Mouse (Mus musculus) liver, embryonic 14.5 days (tissue): ENCODE measurements around the gene Cyth1. TPM values are rescaled to one million over a fixed set of nuclear protein-coding genes. Genes with fewer than 3 reads are reported as not detected.
A peak's percentile ranks its signal among the peaks of the same experiment; 100 is the strongest.

Experiments
- ATAC-seq: fragments of 200-750 bp; cut with Nextera tagmentation; 2 replicates; pipeline ENCODE4 v1.8.0; 2017; ENCODE audit warnings: moderate number of reproducible peaks, mild to moderate bottlenecking, moderate library complexity; ENCODE audit not compliant: insufficient read depth
- DNase-seq, 3 experiments: peaks; one replicate each; pipeline ENCODE4 v3.0.0-alpha.2; 2012 to 2013; ENCODE audit warnings: low read depth in 3 of 3, low spot score in 3 of 3
- H3K27ac ChIP-seq: fragments of 300-500 bp; sonication (generic); 2 replicates; pipeline ENCODE4 v1.5.1; 2014; ENCODE audit warnings: moderate library complexity, mild to moderate bottlenecking, control low read depth, inconsistent platforms
- H3K27me3 ChIP-seq: fragments of 300-500 bp; sonication (generic); 2 replicates; pipeline ENCODE4 v1.6.1; 2014; ENCODE audit warnings: mild to moderate bottlenecking, low read length, moderate library complexity; ENCODE audit not compliant: control insufficient read depth, insufficient read depth
- H3K36me3 ChIP-seq: fragments of 300-500 bp; sonication (generic); replicated peaks from 2 replicates; pipeline ENCODE4 v1.6.1; 2014; ENCODE audit warnings: low read depth; ENCODE audit not compliant: control insufficient read depth, insufficient read depth
- H3K4me1 ChIP-seq, 2 experiments: fragments of 200-500 bp in 1 of 2; fragments of 300-500 bp in 1 of 2; sonication (generic) in 1 of 2; replicated peaks; 2 replicates each; pipeline ENCODE4 v1.6.1; 2012 to 2014; ENCODE audit warnings: antibody characterized with exemption in 1 of 2, inconsistent platforms in 1 of 2, low read length in 1 of 2; ENCODE audit not compliant: control insufficient read depth in 2 of 2, insufficient read depth in 2 of 2
- H3K4me2 ChIP-seq: fragments of 300-500 bp; sonication (generic); 2 replicates; pipeline ENCODE4 v1.6.1; 2014; ENCODE audit warnings: low read depth, mild to moderate bottlenecking, control low read depth, moderate library complexity
- H3K4me3 ChIP-seq, 2 experiments: fragments of 200-500 bp in 1 of 2; fragments of 300-500 bp in 1 of 2; sonication (generic) in 1 of 2; 2 replicates each; pipeline ENCODE4 v1.5.1; 2012 to 2014; ENCODE audit warnings: low read depth in 2 of 2, low read length in 2 of 2, mild to moderate bottlenecking in 2 of 2, control low read depth in 1 of 2, inconsistent platforms in 1 of 2, moderate library complexity in 1 of 2; ENCODE audit not compliant: insufficient read depth in 1 of 2
- H3K9ac ChIP-seq: fragments of 300-500 bp; sonication (generic); replicated peaks from 2 replicates; pipeline ENCODE4 v1.6.1; 2014; ENCODE audit warnings: mild to moderate bottlenecking, control low read depth, moderate library complexity
- H3K9me3 ChIP-seq: fragments of 300-500 bp; sonication (generic); 2 replicates; pipeline ENCODE4 v1.6.1; 2016; ENCODE audit warnings: low read length, mixed read lengths; ENCODE audit not compliant: control insufficient read depth
- CTCF ChIP-seq: IDR thresholded peaks from 2 replicates; pipeline ENCODE4 v1.5.1; 2016; ENCODE audit warnings: antibody characterized with exemption, low read depth, control low read depth
- EP300 ChIP-seq: IDR thresholded peaks from 2 replicates; pipeline ENCODE4 v1.6.1; 2016; ENCODE audit warnings: antibody characterized with exemption, low read depth
- WGBS: fragments of 180-500 bp; shearing (Covaris S2); extraction: QIAGEN DNeasy Blood & Tissue Kit; methylation state at CpG from one replicate; pipeline ENCODE4 v1.1.7; 2014; ENCODE audit not compliant: insufficient replicate concordance; 5-methylcytosine and 5-hydroxymethylcytosine counted together
- polyA plus RNA-seq, 2 experiments: library from polyadenylated mRNA; depleted of rRNA in 1 of 2; stranded (reverse) in 1 of 2; unstranded in 1 of 2; fragments of >200 nt; fragmentation: Nextera tagmentation in 1 of 2; extraction: Ambion mirVana in 1 of 2; gene quantifications; 2 replicates each; pipeline versions ENCODE4 v1.2.1 to v1.2.3; 2012 to 2014

Cyth1 gene
- polyA plus RNA-seq, 2 experiments = 1.9 to 2.7 TPM

- H3K27ac ChIP-seq = no peak overlapping the region
- no peak for DNase-seq
- no peaks in the 10 kb centered on the region; the same call in 1 of the 2 replicates for H3K9me3 ChIP-seq
- H3K9ac ChIP-seq = no peak overlapping the region
- no peak overlapping the region for H3K4me2 ChIP-seq
- H3K4me1 ChIP-seq = peaks cover 0 to 6% of the 10 kb centered on the region in 2 experiments; a peak in 2 of 4 replicates
- 70% methylated on average over 9 of the region's 9 CpGs for WGBS
- H3K36me3 ChIP-seq = no peaks in the 10 kb centered on the region
- TF ChIP-seq EP300 = no peak
- no peak for TF ChIP-seq CTCF
- no peak for ATAC-seq
- H3K27me3 ChIP-seq = no peaks in the 10 kb centered on the region
- H3K4me3 ChIP-seq = no peak overlapping the region
These were observed 98.2 kb downstream of the Cyth1 start for GRCm38 (mm10) chr11:118150115-118150701.

GRCm38 (mm10) chr11:118147877-118148637 is 100.3 kb downstream of the Cyth1 start:
- Histone ChIP-seq H3K9ac (no peak overlapping the region), H3K36me3 (no peaks in the 10 kb centered on the region), H3K4me2 (no peak overlapping the region), H3K9me3 (no peaks in the 10 kb centered on the region; the same call in 1 of the 2 replicates), H3K4me3 (no peak overlapping the region), H3K4me1 (peaks cover 0 to 6% of the 10 kb centered on the region in 2 experiments; a peak in 2 of 4 replicates), H3K27ac (no peak overlapping the region), H3K27me3 (no peaks in the 10 kb centered on the region)
- DNase-seq = no peak
- 56% methylated on average over 9 of the region's 9 CpGs for WGBS
- TF ChIP-seq EP300 = no peak
- TF ChIP-seq CTCF = no peak
- no peak for ATAC-seq

GRCm38 (mm10) chr11:118146446-118146845 is 101.9 kb downstream of the Cyth1 start:
- Histone ChIP-seq H3K4me1 (peaks cover 0 to 6% of the 10 kb centered on the region in 2 experiments; a peak in 2 of 4 replicates), H3K4me2 (no peak overlapping the region), H3K9ac (no peak overlapping the region), H3K27me3 (no peaks in the 10 kb centered on the region), H3K27ac (no peak overlapping the region), H3K36me3 (no peaks in the 10 kb centered on the region), H3K9me3 (no peaks in the 10 kb centered on the region; the same call in 1 of the 2 replicates), H3K4me3 (no peak overlapping the region)
- TF ChIP-seq EP300 (no peak), CTCF (no peak)
- ATAC-seq (no peak), DNase-seq (no peak)
- 73% methylated on average over 10 of the region's 10 CpGs for WGBS

- H3K4me3 ChIP-seq = peak overlapping the region in 1 of 2 experiments; percentile 6; a peak in 2 of 4 replicates
- no peak overlapping the region for H3K27ac ChIP-seq
- H3K9me3 ChIP-seq = no peaks in the 10 kb centered on the region
- WGBS = 27% methylated on average over 16 of the region's 16 CpGs
- no peaks in the 10 kb centered on the region for H3K36me3 ChIP-seq
- peak overlapping the region; percentile 28; the same call in 1 of the 2 replicates for H3K4me2 ChIP-seq
- TF ChIP-seq EP300 = no peak
- no peak for TF ChIP-seq CTCF
- H3K27me3 ChIP-seq = no peaks in the 10 kb centered on the region
- DNase-seq = peak in 2 of 3 experiments; percentile 17 to 50
- ATAC-seq = no peak
- H3K4me1 ChIP-seq = peaks cover 0 to 6% of the 10 kb centered on the region in 2 experiments; a peak in 2 of 4 replicates
- H3K9ac ChIP-seq = no peak overlapping the region
These were observed 102.5 kb downstream of the Cyth1 start for GRCm38 (mm10) chr11:118145771-118146351.

GRCm38 (mm10) chr11:118145092-118145491 is 103.3 kb downstream of the Cyth1 start:
- ATAC-seq (no peak), DNase-seq (no peak)
- Histone ChIP-seq H3K27ac (no peak overlapping the region), H3K9me3 (no peaks in the 10 kb centered on the region), H3K27me3 (no peaks in the 10 kb centered on the region), H3K4me1 (peaks cover 0 to 6% of the 10 kb centered on the region in 2 experiments; a peak in 2 of 4 replicates), H3K4me3 (no peak overlapping the region), H3K9ac (no peak overlapping the region), H3K36me3 (no peaks in the 10 kb centered on the region), H3K4me2 (no peak overlapping the region)
- whole genome bisulfite sequencing = 73% methylated on average over 4 of the region's 4 CpGs
- TF ChIP-seq CTCF = no peak
